Mouse (Mus musculus) E14TG2a.4 (cell line): Measurements from ENCODE around the gene Pomc.

Experiments
- CTCF ChIP-seq: conservative IDR thresholded peaks from 2 replicates; pipeline ENCODE4 v1.5.1; 2014; ENCODE audit warnings: low read length
- NANOG ChIP-seq: IDR thresholded peaks from 2 replicates; pipeline ENCODE4 v1.6.1; 2014; ENCODE audit warnings: borderline replicate concordance, low read length, mixed read lengths
- POU5F1 ChIP-seq: IDR thresholded peaks from 2 replicates; pipeline ENCODE4 v1.6.1; 2014; ENCODE audit warnings: low read length, borderline replicate concordance

DNA sequence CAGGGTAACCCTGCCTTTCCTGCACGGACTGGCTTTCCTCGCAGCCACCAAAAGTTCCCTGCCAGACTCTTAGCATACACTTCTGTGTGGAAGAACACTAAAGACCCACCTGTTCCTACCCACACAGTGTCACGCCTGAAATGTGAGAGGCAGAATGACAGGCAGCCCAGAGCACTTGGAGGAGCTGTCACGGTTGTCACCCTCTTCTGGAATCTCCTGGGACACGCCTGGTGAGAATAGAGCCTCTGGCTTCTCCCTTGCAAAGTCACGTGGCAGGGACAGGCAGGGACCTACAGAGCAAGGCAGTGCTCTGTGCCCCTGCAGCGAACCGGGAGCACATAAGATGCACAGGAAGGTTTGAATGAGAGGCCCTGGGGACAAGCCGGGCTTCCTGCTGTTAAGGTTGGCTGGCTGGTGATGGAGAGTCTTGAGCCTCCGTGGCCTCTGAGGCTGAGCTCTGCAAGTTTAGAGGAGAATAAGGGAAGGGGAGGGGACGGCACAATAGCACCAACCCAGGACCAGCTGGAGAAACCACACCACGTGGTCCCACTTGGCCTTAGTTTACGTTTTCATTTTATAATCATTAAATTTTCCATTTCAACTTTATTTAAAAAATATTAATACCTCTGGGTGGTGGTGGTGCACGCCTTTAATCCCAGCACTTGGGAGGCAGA lies 36.9 kb upstream of the Pomc start:
- TF ChIP-seq CTCF, result no peak
- no peak for TF ChIP-seq POU5F1
- no peak for TF ChIP-seq NANOG
